Mouse (Mus musculus) hindbrain, embryonic 13.5 days (tissue): ENCODE results near the gene Gm42372. TPM values are rescaled to one million over a fixed set of nuclear protein-coding genes. Genes with fewer than 3 reads are reported as not detected.

Experiments
- ATAC-seq: fragments of 200-750 bp; cut with Nextera tagmentation; 2 replicates; pipeline ENCODE4 v1.8.0; 2017; ENCODE audit warnings: moderate TSS enrichment; ENCODE audit not compliant: low FRiP score
- H3K27ac ChIP-seq: fragments of 300-500 bp; sonication (generic); 2 replicates; pipeline ENCODE4 v1.5.1; 2015; ENCODE audit warnings: inconsistent platforms, mild to moderate bottlenecking, moderate library complexity
- H3K27me3 ChIP-seq: fragments of 300-500 bp; sonication (generic); 2 replicates; pipeline ENCODE4 v1.6.1; 2015; ENCODE audit warnings: mild to moderate bottlenecking, inconsistent platforms
- H3K36me3 ChIP-seq: fragments of 300-500 bp; sonication (generic); 2 replicates; pipeline ENCODE4 v1.6.1; 2015; ENCODE audit warnings: mild to moderate bottlenecking, inconsistent platforms
- H3K4me1 ChIP-seq: fragments of 300-500 bp; sonication (generic); replicated peaks from 2 replicates; pipeline ENCODE4 v1.6.1; 2015; ENCODE audit warnings: inconsistent platforms
- H3K4me2 ChIP-seq: fragments of 300-500 bp; sonication (generic); 2 replicates; pipeline ENCODE4 v1.6.1; 2015; ENCODE audit warnings: inconsistent platforms, mild to moderate bottlenecking, moderate library complexity
- H3K4me3 ChIP-seq: fragments of 300-500 bp; sonication (generic); 2 replicates; pipeline ENCODE4 v1.5.1; 2015; ENCODE audit warnings: mild to moderate bottlenecking, inconsistent platforms
- H3K9ac ChIP-seq: fragments of 300-500 bp; sonication (generic); 2 replicates; pipeline ENCODE4 v1.6.1; 2015; ENCODE audit warnings: mild to moderate bottlenecking, inconsistent platforms
- H3K9me3 ChIP-seq: fragments of 300-500 bp; sonication (generic); 2 replicates; pipeline ENCODE4 v1.6.1; 2016; ENCODE audit warnings: inconsistent platforms
- WGBS: fragments of 180-500 bp; shearing (Covaris S2); methylation state at CpG from one replicate; pipeline ENCODE4 v1.1.7; 2015; 5-methylcytosine and 5-hydroxymethylcytosine counted together
- polyA plus RNA-seq: library from polyadenylated mRNA; unstranded; fragments of >200 nt; fragmentation: Nextera tagmentation; extraction: Ambion mirVana; gene quantifications from 2 replicates; pipeline ENCODE4 v1.2.1, GENCODE M21; 2015

Gene Gm42372
- polyA plus RNA-seq, 1 experiment from 2014 or later, result 3.7 TPM

- peak; percentile 66; the same call in 1 of the 2 replicates for ATAC-seq
- Histone ChIP-seq H3K4me2 (peak overlapping the region; percentile 83), H3K9me3 (no peaks in the 10 kb centered on the region), H3K27me3 (0 out of 2 replicates have a peak, but pooled peaks cover 5% of the 10 kb centered on the region), H3K4me1 (peaks cover 36% of the 10 kb centered on the region), H3K4me3 (peak overlapping the region; percentile 84), H3K27ac (peak overlapping the region; percentile 76), H3K36me3 (peaks cover 31% of the 10 kb centered on the region), H3K9ac (peak overlapping the region; percentile 88)
- 10% methylated on average over 24 of the region's 24 CpGs for WGBS
Observed at GRCm38 (mm10) chr7:17026710-17027587, 44.1 kb downstream of the Gm42372 start.

DNA sequence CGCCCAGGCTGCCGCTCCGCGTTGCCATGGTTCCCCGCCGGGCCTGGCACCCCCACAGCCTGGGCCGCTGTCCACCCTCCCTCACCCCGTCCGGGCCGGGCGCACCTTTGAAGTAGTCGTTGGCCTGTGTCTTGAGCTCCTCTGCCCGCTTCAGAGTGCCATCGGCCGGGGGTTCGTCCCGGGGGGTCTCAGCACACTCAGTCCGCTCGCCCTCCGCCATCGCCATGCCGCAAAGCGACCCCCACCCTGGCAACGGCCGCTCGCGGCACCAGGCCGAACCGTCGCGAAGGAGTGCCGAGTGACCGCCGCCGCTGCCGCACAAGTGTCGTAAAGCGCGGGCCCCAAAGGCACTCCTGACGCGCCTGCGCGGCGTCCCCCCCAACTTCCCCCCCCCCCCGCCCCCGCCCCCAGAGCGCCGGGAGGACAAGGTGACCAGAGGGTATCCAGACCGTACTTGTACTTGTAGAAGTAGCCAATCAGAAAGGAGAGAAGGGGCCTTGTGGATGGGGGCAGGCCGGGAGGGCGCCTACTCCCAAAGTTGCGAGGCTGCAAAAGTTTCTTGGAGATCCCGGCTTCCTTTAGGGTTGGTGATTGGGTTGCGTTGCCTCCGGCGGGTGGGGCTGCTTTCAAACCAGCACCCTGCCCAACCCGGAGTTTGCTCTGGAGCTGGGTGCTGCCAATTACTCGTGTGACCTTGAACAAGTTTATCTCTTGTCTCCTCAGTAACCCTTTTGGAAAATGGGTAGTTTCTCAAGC is 44.9 kb downstream of the Gm42372 start, which contains the start of gene Ppp5c:
Ppp5c (minus strand) TSS at position 337 of the 756 bp plus-strand sequence.
- H3K9ac ChIP-seq, result peak within 1 kb of the TSS; percentile 88
- WGBS, result under 1% methylated on average over 56 of the region's 58 CpGs
- H3K36me3 ChIP-seq, result peaks cover 23% of the 10 kb centered on the region
- peaks cover 36% of the 10 kb centered on the region for H3K4me1 ChIP-seq
- peak within 1 kb of the TSS; percentile 84 for H3K4me3 ChIP-seq
- H3K27me3 ChIP-seq, result 0 out of 2 replicates have a peak, but pooled peaks cover 5% of the 10 kb centered on the region
- peak; percentile 90 for ATAC-seq
- H3K27ac ChIP-seq, result peak within 1 kb of the TSS; percentile 76
- H3K4me2 ChIP-seq, result peak within 1 kb of the TSS; percentile 83
- no peaks in the 10 kb centered on the region for H3K9me3 ChIP-seq

- WGBS, result 69% methylated on average over 7 of the region's 7 CpGs
Observed at GRCm38 (mm10) chr7:17028923-17029322, 46.0 kb downstream of the Gm42372 start.

GRCm38 (mm10) chr7:17030239-17030638 is 47.4 kb downstream of the Gm42372 start:
- Histone ChIP-seq H3K36me3 (0 out of 2 replicates have a peak, but pooled peaks cover under 1% of the 10 kb centered on the region), H3K4me1 (peaks cover 19% of the 10 kb centered on the region), H3K4me2 (no peak overlapping the region), H3K27me3 (0 out of 2 replicates have a peak, but pooled peaks cover 5% of the 10 kb centered on the region), H3K4me3 (no peak overlapping the region), H3K27ac (no peak overlapping the region), H3K9ac (no peak overlapping the region), H3K9me3 (no peaks in the 10 kb centered on the region)
- WGBS, result 89% methylated on average over 7 of the region's 7 CpGs
- ATAC-seq, result no peak

More at GRCm38 (mm10) chr7:17028923-17029322, 46.0 kb downstream of the Gm42372 start:
- no peak overlapping the region for H3K4me2 ChIP-seq
- H3K27ac ChIP-seq, result no peak overlapping the region
- 0 out of 2 replicates have a peak, but pooled peaks cover 5% of the 10 kb centered on the region for H3K27me3 ChIP-seq
- H3K36me3 ChIP-seq, result peaks cover 14% of the 10 kb centered on the region
- no peaks in the 10 kb centered on the region for H3K9me3 ChIP-seq
- no peak overlapping the region for H3K4me3 ChIP-seq
- H3K9ac ChIP-seq, result no peak overlapping the region
- H3K4me1 ChIP-seq, result peaks cover 33% of the 10 kb centered on the region
- ATAC-seq, result no peak

Other genes starting within 250 kb of the Gm42372 start
- 381 and 383 TPM in 2 replicates for gene Ap2s1, start 244.7 kb upstream of the Gm42372 start, polyA plus RNA-seq
- gene Slc1a5, start 201.7 kb upstream of the Gm42372 start, polyA plus RNA-seq, result 8.6 and 8.7 TPM in 2 replicates
- 159 and 172 TPM in 2 replicates for gene Strn4, start 167.2 kb upstream of the Gm42372 start, polyA plus RNA-seq
- 43.6 and 45.3 TPM in 2 replicates for gene Fkrp, start 166.4 kb upstream of the Gm42372 start, polyA plus RNA-seq
- 6.6 and 7.3 TPM in 2 replicates for gene Prkd2, start 140.2 kb upstream of the Gm42372 start, polyA plus RNA-seq
- 2.8 and 2.9 TPM in 2 replicates for gene Dact3, start 107.8 kb upstream of the Gm42372 start, polyA plus RNA-seq
- gene Gng8, start 91.3 kb upstream of the Gm42372 start, polyA plus RNA-seq, result 6.1 and 8.2 TPM in 2 replicates
- 0.78 and 0.83 TPM in 2 replicates for gene Ptgir, start 76.6 kb upstream of the Gm42372 start, polyA plus RNA-seq
- 307 and 317 TPM in 2 replicates for gene Calm3, start 59.0 kb upstream of the Gm42372 start, polyA plus RNA-seq
- 110 and 117 TPM in 2 replicates for gene Pnmal2, start 38.4 kb upstream of the Gm42372 start, polyA plus RNA-seq
- gene Pnmal1, start 23.4 kb upstream of the Gm42372 start, polyA plus RNA-seq, result 42.0 and 44.5 TPM in 2 replicates
- gene Ccdc8, start 9.6 kb downstream of the Gm42372 start, polyA plus RNA-seq, result 5.5 and 5.9 TPM in 2 replicates
- 109 and 115 TPM in 2 replicates for gene Ppp5c, start 44.8 kb downstream of the Gm42372 start, polyA plus RNA-seq
- 2.8 and 2.9 TPM in 2 replicates for gene Hif3a, start 79.3 kb downstream of the Gm42372 start, polyA plus RNA-seq
- 1.5 and 1.6 TPM in 2 replicates for gene Psg16, start 91.0 kb downstream of the Gm42372 start, polyA plus RNA-seq
- gene Ceacam3, start 167.2 kb downstream of the Gm42372 start, polyA plus RNA-seq, result not detected in 2 replicates
- gene Psg29, start 220.4 kb downstream of the Gm42372 start, polyA plus RNA-seq, result not detected in 2 replicates